Mouse (Mus musculus) cerebellum, adult 2 months (tissue): Measurements from ENCODE around the gene Svop. TPM values are rescaled to one million over a fixed set of nuclear protein-coding genes. Genes with fewer than 3 reads are reported as not detected.

Experiments
- DNase-seq, 2 experiments: peaks; one replicate each; pipeline ENCODE4 v3.0.0; 2021
- H3K27ac ChIP-seq: fragments of 200-500 bp; 2 replicates; pipeline ENCODE4 v1.5.1; 2012; ENCODE audit warnings: low read length, control low read depth, inconsistent platforms; ENCODE audit not compliant: insufficient read depth
- H3K27me3 ChIP-seq: fragments of 200-500 bp; 2 replicates; pipeline ENCODE4 v1.6.1; 2012; ENCODE audit warnings: inconsistent platforms, mild to moderate bottlenecking, low read length, moderate library complexity; ENCODE audit not compliant: control insufficient read depth, insufficient read depth
- H3K4me1 ChIP-seq: fragments of 200-500 bp; 2 replicates; pipeline ENCODE4 v1.6.1; 2011; ENCODE audit warnings: low read length; ENCODE audit not compliant: control insufficient read depth, insufficient read depth
- H3K4me3 ChIP-seq: fragments of 200-500 bp; replicated peaks from 2 replicates; pipeline ENCODE3; 2011; ENCODE audit warnings: mild to moderate bottlenecking, low read depth, low read length, control low read depth; ENCODE audit not compliant: insufficient read depth
- CTCF ChIP-seq: fragments of 200-500 bp; IDR thresholded peaks from 2 replicates; pipeline ENCODE4 v1.5.1; 2011; ENCODE audit warnings: low read depth, mild to moderate bottlenecking, control low read depth, low read length, moderate library complexity, borderline replicate concordance; ENCODE audit not compliant: insufficient read depth
- POLR2A ChIP-seq: fragments of 200-500 bp; IDR thresholded peaks from 2 replicates; pipeline ENCODE4 v1.6.1; 2011; ENCODE audit warnings: low read length, control low read depth, borderline replicate concordance; ENCODE audit not compliant: insufficient read depth
- WGBS: fragments of 180-500 bp; shearing (Covaris S2); methylation state at CpG from one replicate; pipeline ENCODE4 v1.1.7; 2018; 5-methylcytosine and 5-hydroxymethylcytosine counted together
- polyA plus RNA-seq: library from polyadenylated mRNA; depleted of rRNA; stranded (reverse); fragments of >200 nt; gene quantifications from 2 replicates; pipeline ENCODE4 v1.2.3, GENCODE M21; 2012

Svop gene
- polyA plus RNA-seq, 1 experiment = 95.3 TPM

DNA sequence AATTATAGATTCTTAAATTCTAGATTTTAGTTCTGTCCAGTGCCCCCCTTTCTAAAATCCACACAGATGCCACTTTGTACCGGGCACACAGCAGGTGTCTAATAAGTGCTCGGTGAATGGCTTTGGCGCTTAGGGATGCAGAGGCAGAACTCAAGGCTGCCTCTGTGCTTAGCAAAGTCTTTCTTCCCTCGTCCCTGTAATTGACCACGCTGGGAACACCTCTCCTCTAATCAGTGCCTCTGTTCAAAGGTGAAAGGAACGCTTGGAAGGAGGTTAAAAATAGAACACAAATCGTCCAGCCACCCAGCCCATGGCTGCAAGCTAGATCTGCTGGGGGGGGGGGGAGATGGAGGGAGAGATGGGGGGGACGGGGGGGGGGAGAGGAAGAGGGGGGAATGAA is 50.9 kb downstream of the Svop start:
- no peak overlapping the region for H3K27ac ChIP-seq
- H3K4me3 ChIP-seq = no peak overlapping the region
- no peak for DNase-seq
- WGBS = 25% methylated on average over 8 of the region's 8 CpGs
- H3K27me3 ChIP-seq = no peaks in the 10 kb centered on the region
- TF ChIP-seq POLR2A (no peak), CTCF (no peak)
- peaks cover 2% of the 10 kb centered on the region; the same call in 1 of the 2 replicates for H3K4me1 ChIP-seq

GRCm38 (mm10) chr5:114035111-114035510 is 56.3 kb downstream of the Svop start:
- TF ChIP-seq POLR2A (no peak), CTCF (no peak)
- peak; percentile 42 to 64 for DNase-seq
- Histone ChIP-seq H3K4me3 (no peak overlapping the region), H3K27me3 (no peaks in the 10 kb centered on the region), H3K4me1 (peaks cover 18% of the 10 kb centered on the region), H3K27ac (peak overlapping the region; percentile 58; the same call in 1 of the 2 replicates)
- WGBS = 14% methylated on average over 10 of the region's 10 CpGs

GRCm38 (mm10) chr5:114034393-114034792 is 57.0 kb downstream of the Svop start:
- 61% methylated on average over 7 of the region's 7 CpGs for WGBS
- Histone ChIP-seq H3K4me3 (no peak overlapping the region), H3K27ac (peak overlapping the region; percentile 58), H3K4me1 (peaks cover 21% of the 10 kb centered on the region), H3K27me3 (no peaks in the 10 kb centered on the region)
- no peak for DNase-seq
- TF ChIP-seq CTCF (no peak), POLR2A (no peak)

DNA sequence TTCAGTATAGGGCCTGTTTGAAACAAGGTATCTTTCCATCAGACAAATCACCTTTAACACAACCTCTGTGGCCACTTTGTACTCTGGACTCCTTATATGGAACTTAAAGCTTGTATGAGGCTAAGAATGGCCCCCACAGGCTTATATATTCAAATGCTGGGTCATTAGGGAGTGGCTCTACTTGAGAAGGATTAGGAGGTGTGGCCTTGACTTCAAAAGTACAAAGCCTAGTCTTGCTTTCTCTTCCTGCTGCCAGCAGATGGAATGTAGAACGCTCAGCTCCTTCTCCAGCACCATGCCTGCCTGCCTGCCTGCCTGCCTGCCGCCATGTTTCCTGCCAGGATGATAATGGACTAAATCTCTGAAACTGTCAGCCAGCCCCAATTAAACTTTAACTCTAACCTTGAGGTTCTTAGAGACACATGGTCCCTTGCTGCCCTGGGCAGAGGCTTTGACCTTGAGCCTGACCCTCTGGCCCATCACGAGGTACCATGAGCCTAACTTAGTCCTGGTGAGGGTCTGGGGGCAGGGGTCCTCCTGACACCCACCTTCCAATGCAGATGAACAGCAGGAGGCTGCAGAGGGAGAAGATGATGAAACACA is 59.1 kb downstream of the Svop start:
- H3K4me1 ChIP-seq = peaks cover 35% of the 10 kb centered on the region
- no peak overlapping the region for H3K27ac ChIP-seq
- no peaks in the 10 kb centered on the region for H3K27me3 ChIP-seq
- no peak for DNase-seq
- 87% methylated on average over 3 of the region's 3 CpGs for WGBS
- TF ChIP-seq CTCF (no peak), POLR2A (no peak)
- H3K4me3 ChIP-seq = no peak overlapping the region

- DNase-seq = no peak
- H3K27ac ChIP-seq = no peak overlapping the region
- H3K4me3 ChIP-seq = no peak overlapping the region
- TF ChIP-seq POLR2A (no peak), CTCF (0 out of 2 replicates have a peak, but pooled peaks have one; percentile 14)
- no peaks in the 10 kb centered on the region for H3K27me3 ChIP-seq
- H3K4me1 ChIP-seq = peaks cover 35% of the 10 kb centered on the region
- 92% methylated on average over 12 of the region's 12 CpGs for WGBS
Observed at GRCm38 (mm10) chr5:114030652-114031051, 60.7 kb downstream of the Svop start.

DNA sequence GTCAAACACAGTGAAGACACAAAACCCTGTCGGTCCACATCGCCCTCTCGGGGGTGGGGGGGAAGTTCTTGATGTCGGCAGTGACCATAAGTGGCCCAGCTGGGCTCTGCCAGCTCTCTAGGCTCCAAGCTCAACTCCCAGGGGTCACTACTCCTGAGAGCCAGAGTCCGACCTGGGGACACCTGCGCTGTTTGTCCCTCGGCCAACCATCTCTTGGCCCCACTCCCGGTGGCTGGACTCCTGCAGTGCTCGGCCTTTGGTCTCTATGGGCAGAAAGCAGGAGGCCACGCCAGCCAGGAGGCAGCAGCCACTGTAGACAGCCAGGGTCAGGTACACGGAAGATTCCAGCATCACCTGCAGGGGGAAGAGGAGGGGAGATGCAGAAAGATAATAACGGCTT is 63.3 kb downstream of the Svop start:
- Histone ChIP-seq H3K27me3 (no peaks in the 10 kb centered on the region), H3K4me3 (no peak overlapping the region), H3K27ac (peak overlapping the region; percentile 8; the same call in 1 of the 2 replicates), H3K4me1 (peaks cover 19% of the 10 kb centered on the region)
- WGBS = 18% methylated on average over 12 of the region's 12 CpGs
- no peak for TF ChIP-seq POLR2A
- TF ChIP-seq CTCF = no peak
- peak; percentile 81 to 82 for DNase-seq

GRCm38 (mm10) chr5:114027217-114027944 is 64.0 kb downstream of the Svop start:
- DNase-seq = peak; percentile 28 to 36
- TF ChIP-seq CTCF (no peak), POLR2A (no peak)
- no peak overlapping the region for H3K4me3 ChIP-seq
- no peaks in the 10 kb centered on the region for H3K27me3 ChIP-seq
- peaks cover 19% of the 10 kb centered on the region for H3K4me1 ChIP-seq
- whole genome bisulfite sequencing = 77% methylated on average over 12 of the region's 12 CpGs
- no peak overlapping the region for H3K27ac ChIP-seq

- no peak for DNase-seq
- WGBS = 13% methylated on average over 10 of the region's 10 CpGs
- peaks cover 15% of the 10 kb centered on the region for H3K4me1 ChIP-seq
Observed at GRCm38 (mm10) chr5:114024885-114025284, 66.5 kb downstream of the Svop start.

More at GRCm38 (mm10) chr5:114024885-114025284, 66.5 kb downstream of the Svop start:
- TF ChIP-seq POLR2A (no peak), CTCF (no peak)
- Histone ChIP-seq H3K4me3 (no peak overlapping the region), H3K27ac (no peak overlapping the region), H3K27me3 (no peaks in the 10 kb centered on the region)
